Mouse (Mus musculus) lung, adult 2 months (tissue): ENCODE measurements around the gene Nars2.

Source experiments
- CTCF ChIP-seq: fragments of 200-500 bp; IDR thresholded peaks from 2 replicates; pipeline ENCODE4 v1.5.1; 2011; ENCODE audit warnings: mild to moderate bottlenecking, low read length, control low read depth; ENCODE audit not compliant: insufficient read depth
- POLR2A ChIP-seq: fragments of 200-500 bp; IDR thresholded peaks from 2 replicates; pipeline ENCODE4 v1.6.1; 2011; ENCODE audit warnings: low read depth, mild to moderate bottlenecking, control low read depth, low read length, borderline replicate concordance; ENCODE audit errors: extremely low read depth

DNA sequence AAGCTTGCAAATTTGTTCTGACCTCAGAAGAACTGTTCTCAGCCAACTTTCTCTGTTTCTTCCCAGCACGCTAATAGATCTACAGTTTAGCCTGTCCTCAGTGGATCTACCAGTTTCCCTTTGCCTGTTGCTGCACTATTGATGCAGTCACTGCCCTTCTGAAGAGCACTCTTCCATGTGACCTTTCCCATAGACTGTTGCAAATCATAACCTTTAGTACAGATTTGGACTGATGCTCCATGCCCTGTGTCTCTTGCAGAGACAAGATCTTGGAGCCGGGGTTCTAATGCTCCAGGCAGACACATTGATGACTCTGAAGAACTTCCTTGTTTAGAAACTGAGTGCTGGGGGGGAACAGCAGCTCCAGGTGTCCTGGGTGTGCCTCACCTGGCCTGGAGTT is 30.1 kb downstream of the Nars2 start:
- TF ChIP-seq CTCF (no peak), POLR2A (no peak)
